Mouse (Mus musculus) kidney, postnatal 10 days (tissue): ENCODE data around the gene Git1.
"Not testable (repeated sequence)": the region's sequence is repeated elsewhere in the genome, so short reads cannot be mapped to it uniquely, and the experiment has no call there.

Experiments used
- DNase-seq: peaks from one replicate; pipeline ENCODE4 v3.0.0; 2021; ENCODE audit warnings: mixed read lengths

Gene Git1

GRCm38 (mm10) chr11:77525804-77526486 is 32.6 kb downstream of the Git1 start:
- DNase-seq, result no peak

GRCm38 (mm10) chr11:77528420-77528819 is 35.1 kb downstream of the Git1 start:
- DNase-seq, result not testable (repeated sequence)

- DNase-seq, result no peak
These were observed 36.3 kb downstream of the Git1 start for GRCm38 (mm10) chr11:77529644-77530043.

GRCm38 (mm10) chr11:77530862-77531261 is 37.5 kb downstream of the Git1 start:
- DNase-seq, result no peak

GRCm38 (mm10) chr11:77532202-77532846 is 39.0 kb downstream of the Git1 start:
- DNase-seq, result no peak

GRCm38 (mm10) chr11:77545261-77545660 is 51.9 kb downstream of the Git1 start:
- no peak for DNase-seq
